Mouse (Mus musculus): ENCODE results near the gene Zfp113. TPM values are rescaled to one million over a fixed set of nuclear protein-coding genes. Genes with fewer than 3 reads are reported as not detected.

Zfp113 gene
- polyA plus RNA-seq (2017; shearing (Covaris generic)): 6.5 TPM

DNA sequence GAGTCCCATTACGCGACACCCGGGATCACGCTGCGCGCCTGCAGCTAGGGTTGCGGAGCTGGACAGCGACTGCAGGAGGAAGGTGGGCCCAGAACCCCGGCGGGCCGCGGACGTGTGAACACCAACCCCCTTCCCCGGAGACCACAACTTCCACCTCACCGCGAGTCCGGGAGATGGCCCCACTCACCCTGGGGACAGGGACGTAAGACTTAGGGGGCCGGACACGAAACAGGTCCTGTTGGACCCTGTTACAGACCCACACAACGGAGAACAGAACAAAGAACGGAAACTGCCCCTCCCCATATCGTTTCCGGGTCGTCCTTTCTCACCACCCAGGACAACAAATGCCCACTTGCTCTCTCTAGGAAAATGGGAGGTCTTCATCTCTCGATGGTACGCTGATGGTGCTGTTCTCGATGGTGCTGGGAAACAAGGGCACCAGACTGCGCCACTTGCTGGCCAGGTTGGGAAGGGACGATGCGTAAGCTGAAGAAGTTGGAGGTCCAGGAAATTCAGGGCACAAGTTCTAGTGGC lies at the start of gene Zfp113:
TSS of gene Zfp113 (minus strand) at position 302 of the 534 bp plus-strand sequence.

GRCm38 (mm10) chr5:138193771-138194727 lies 38.5 kb upstream of the Zfp113 start, which contains the start of gene Mblac1:
Gene Mblac1, plus strand, starts transcription at chr5:138194314.

GRCm38 (mm10) chr5:138186950-138187638 lies 31.6 kb upstream of the Zfp113 start, which contains the start of the genes Taf6 and Cnpy4:
Gene Taf6, minus strand, starts transcription at chr5:138187451.
Gene Cnpy4, plus strand, starts transcription at chr5:138187485.

DNA sequence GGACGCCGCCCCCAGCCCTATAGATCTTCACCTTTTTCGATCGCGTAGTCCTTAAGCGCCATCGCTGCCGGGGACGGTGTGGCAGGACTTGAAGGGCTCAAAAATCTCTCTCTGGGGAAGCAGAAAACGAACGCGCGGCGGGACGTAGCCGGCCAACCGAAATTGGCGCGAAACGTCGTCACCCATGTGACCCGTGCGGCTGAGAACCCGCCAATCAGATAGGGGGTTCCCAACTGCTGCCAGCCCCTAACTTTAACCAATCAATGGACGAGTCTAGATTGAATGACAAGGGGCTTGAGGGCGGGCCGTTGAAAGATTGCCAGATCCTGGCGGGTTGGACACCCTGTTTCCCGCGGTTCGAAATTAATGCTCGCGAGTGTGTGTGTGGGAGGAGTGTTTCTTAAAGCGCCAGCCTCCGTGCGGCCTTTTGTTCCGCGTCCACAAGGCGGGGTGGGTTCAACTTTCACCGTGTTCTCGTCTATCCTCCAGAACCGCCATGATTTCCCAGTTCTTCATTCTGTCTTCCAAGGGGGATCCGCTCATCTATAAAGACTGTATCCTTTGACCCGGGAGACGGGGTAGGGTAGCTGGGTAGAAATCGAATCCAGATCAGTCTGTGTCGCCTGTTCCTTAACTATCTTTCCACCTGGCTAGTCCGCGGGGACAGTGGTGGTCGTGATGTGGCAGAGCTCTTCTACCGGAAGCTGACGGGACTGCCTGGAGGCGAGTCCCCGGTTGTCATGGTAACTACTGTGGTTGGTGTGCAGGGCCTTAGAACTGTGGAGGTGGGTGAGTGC lies 16.3 kb upstream of the Zfp113 start, which contains the start of the genes Ap4m1 and Mcm7:
TSS of gene Ap4m1 (plus strand) at position 308 of the 797 bp plus-strand sequence.
TSS of gene Mcm7 (minus strand) at position 728 of the 797 bp plus-strand sequence.

GRCm38 (mm10) chr5:138160842-138161665 lies 5.5 kb upstream of the Zfp113 start, which contains the start of gene Cops6:
Gene Cops6, plus strand, starts transcription at chr5:138161071.

DNA sequence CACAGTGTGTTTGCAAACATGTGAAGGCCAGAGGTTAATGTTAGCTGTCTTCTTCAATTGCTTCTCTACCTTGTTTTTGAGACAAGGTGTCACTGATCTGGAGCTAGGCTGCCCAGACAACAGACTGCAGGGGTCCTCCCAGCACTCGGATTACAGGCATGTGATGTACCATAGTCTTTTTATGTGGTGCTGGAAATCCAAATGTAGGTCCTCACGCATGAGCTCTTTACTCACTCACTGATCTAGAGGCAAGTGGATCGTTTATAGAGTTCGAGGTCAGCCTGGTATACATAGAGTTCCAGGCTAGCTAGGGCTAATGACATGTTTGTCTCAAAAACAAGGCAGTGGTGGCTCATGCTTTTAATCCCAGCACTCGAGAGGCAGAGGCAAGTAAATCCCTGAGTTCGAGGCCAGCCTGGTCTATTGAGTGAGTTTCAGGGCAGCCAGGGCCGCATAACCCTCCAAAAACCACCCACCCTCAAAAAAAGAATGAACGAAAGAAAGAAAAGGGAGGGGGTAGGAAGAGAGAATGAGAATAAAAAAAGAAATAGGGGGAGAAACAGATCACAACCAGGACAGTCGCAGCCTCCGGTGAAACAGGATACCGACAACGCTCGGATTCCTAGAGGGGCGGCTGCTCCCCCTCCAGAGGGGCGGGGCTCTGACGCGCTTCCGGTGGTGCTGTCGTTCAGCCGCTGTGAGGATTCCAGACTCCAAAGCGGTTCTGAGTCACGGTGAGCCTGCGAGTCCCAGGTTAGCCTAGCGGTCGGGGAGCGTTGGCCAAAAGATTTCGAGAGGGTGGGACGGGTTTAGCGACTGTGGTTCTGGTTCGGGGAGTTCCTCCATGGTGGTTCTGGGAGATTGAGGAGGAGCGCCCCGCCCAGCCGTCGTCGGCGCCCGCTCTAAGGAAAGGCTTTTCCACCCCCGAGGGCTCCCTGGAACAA lies 39.0 kb downstream of the Zfp113 start, which contains the start of gene Zscan21:
TSS of gene Zscan21 (plus strand) at position 649 of the 944 bp plus-strand sequence.

Other genes starting within 250 kb of the Zfp113 start
- 0.25 TPM for gene Cyp3a13, start 234.1 kb downstream of the Zfp113 start, polyA plus RNA-seq (2017; shearing (Covaris generic))
- 0.09 TPM for gene Gjc3, start 192.6 kb downstream of the Zfp113 start, polyA plus RNA-seq (2017; shearing (Covaris generic))
- gene Azgp1, start 174.2 kb downstream of the Zfp113 start, polyA plus RNA-seq (2017; shearing (Covaris generic)): not detected
- 0.34 TPM for gene Smok3a, start 134.5 kb downstream of the Zfp113 start, polyA plus RNA-seq (2017; shearing (Covaris generic))
- not detected for gene Smok3b, start 134.3 kb downstream of the Zfp113 start, polyA plus RNA-seq (2017; shearing (Covaris generic))
- gene Smok3c, start 102.5 kb downstream of the Zfp113 start, polyA plus RNA-seq (2017; shearing (Covaris generic)): not detected
- 14.8 TPM for gene Zkscan1, start 70.7 kb downstream of the Zfp113 start, polyA plus RNA-seq (2017; shearing (Covaris generic))
- 25.6 TPM for gene Zscan21, start 38.8 kb downstream of the Zfp113 start, polyA plus RNA-seq (2017; shearing (Covaris generic))
- 120 TPM for gene Cops6, start 5.3 kb upstream of the Zfp113 start, polyA plus RNA-seq (2017; shearing (Covaris generic))
- 7.1 TPM for gene Ap4m1, start 16.3 kb upstream of the Zfp113 start, polyA plus RNA-seq (2017; shearing (Covaris generic))
- gene Mcm7, start 16.7 kb upstream of the Zfp113 start, polyA plus RNA-seq (2017; shearing (Covaris generic)): 54.5 TPM
- 30.8 TPM for gene Taf6, start 31.7 kb upstream of the Zfp113 start, polyA plus RNA-seq (2017; shearing (Covaris generic))
- 13.4 TPM for gene Cnpy4, start 31.7 kb upstream of the Zfp113 start, polyA plus RNA-seq (2017; shearing (Covaris generic))
- not detected for gene Mblac1, start 38.6 kb upstream of the Zfp113 start, polyA plus RNA-seq (2017; shearing (Covaris generic))
- gene Nxpe5, start 70.2 kb upstream of the Zfp113 start, polyA plus RNA-seq (2017; shearing (Covaris generic)): not detected
- gene Lamtor4, start 99.7 kb upstream of the Zfp113 start, polyA plus RNA-seq (2017; shearing (Covaris generic)): 32.6 TPM
- gene BC037034, start 108.3 kb upstream of the Zfp113 start, polyA plus RNA-seq (2017; shearing (Covaris generic)): 20.1 TPM
- not detected for gene Gal3st4, start 117.1 kb upstream of the Zfp113 start, polyA plus RNA-seq (2017; shearing (Covaris generic))
- gene Gm43720, start 124.2 kb upstream of the Zfp113 start, polyA plus RNA-seq (2017; shearing (Covaris generic)): not detected
- gene Gpc2, start 124.3 kb upstream of the Zfp113 start, polyA plus RNA-seq (2017; shearing (Covaris generic)): 2.1 TPM
- gene Stag3, start 124.5 kb upstream of the Zfp113 start, polyA plus RNA-seq (2017; shearing (Covaris generic)): 0.75 TPM
- gene Pvrig, start 186.2 kb upstream of the Zfp113 start, polyA plus RNA-seq (2017; shearing (Covaris generic)): 2.5 TPM